Mouse (Mus musculus) heart, embryonic 16.5 days (tissue): Measurements from ENCODE around the gene Glipr1l3. TPM values are rescaled to one million over a fixed set of nuclear protein-coding genes. Genes with fewer than 3 reads are reported as not detected.
"Not testable (repeated sequence)": the region's sequence is repeated elsewhere in the genome, so short reads cannot be mapped to it uniquely, and the experiment has no call there.

ENCODE experiments used
- ATAC-seq: fragments of 200-750 bp; cut with Nextera tagmentation; replicated peaks from 2 replicates; pipeline ENCODE4 v1.8.0; 2017; ENCODE audit warnings: moderate number of reproducible peaks; ENCODE audit not compliant: insufficient read depth, low FRiP score; ENCODE audit errors: extremely low read depth
- H3K27ac ChIP-seq: fragments of 300-500 bp; sonication (generic); 2 replicates; pipeline ENCODE4 v1.5.1; 2014; ENCODE audit warnings: mild to moderate bottlenecking, low read length, control low read depth, moderate library complexity
- H3K27me3 ChIP-seq: fragments of 300-500 bp; sonication (generic); 2 replicates; pipeline ENCODE4 v1.6.1; 2014; ENCODE audit warnings: low read length, mixed read lengths; ENCODE audit not compliant: control insufficient read depth, insufficient read depth
- H3K36me3 ChIP-seq: fragments of 300-500 bp; sonication (generic); 2 replicates; pipeline ENCODE4 v1.6.1; 2014; ENCODE audit not compliant: control insufficient read depth, insufficient read depth
- H3K4me1 ChIP-seq: fragments of 300-500 bp; sonication (generic); 2 replicates; pipeline ENCODE4 v1.6.1; 2014; ENCODE audit warnings: low read length, mixed read lengths; ENCODE audit not compliant: control insufficient read depth, insufficient read depth
- H3K4me2 ChIP-seq: fragments of 300-500 bp; sonication (generic); 2 replicates; pipeline ENCODE4 v1.6.1; 2014; ENCODE audit warnings: low read depth, mild to moderate bottlenecking, control low read depth, low read length
- H3K4me3 ChIP-seq: fragments of 300-500 bp; sonication (generic); 2 replicates; pipeline ENCODE4 v1.5.1; 2014; ENCODE audit warnings: mild to moderate bottlenecking, control low read depth, low read length
- H3K9ac ChIP-seq: fragments of 300-500 bp; sonication (generic); 2 replicates; pipeline ENCODE4 v1.6.1; 2014; ENCODE audit warnings: low read length, control low read depth
- H3K9me3 ChIP-seq: fragments of 300-500 bp; sonication (generic); replicated peaks from 2 replicates; pipeline ENCODE4 v1.6.1; 2016; ENCODE audit warnings: low read length; ENCODE audit not compliant: control insufficient read depth
- WGBS: fragments of 180-500 bp; shearing (Covaris S2); extraction: QIAGEN DNeasy Blood & Tissue Kit; methylation state at CpG from one replicate; pipeline ENCODE4 v1.1.7; 2014; 5-methylcytosine and 5-hydroxymethylcytosine counted together
- polyA plus RNA-seq: library from polyadenylated mRNA; unstranded; fragments of >200 nt; fragmentation: Nextera tagmentation; extraction: Ambion mirVana; gene quantifications from 2 replicates; pipeline ENCODE4 v1.2.1, GENCODE M21; 2015

The Glipr1l3 gene
- polyA plus RNA-seq, 1 experiment from 2014 or later: not detected

DNA sequence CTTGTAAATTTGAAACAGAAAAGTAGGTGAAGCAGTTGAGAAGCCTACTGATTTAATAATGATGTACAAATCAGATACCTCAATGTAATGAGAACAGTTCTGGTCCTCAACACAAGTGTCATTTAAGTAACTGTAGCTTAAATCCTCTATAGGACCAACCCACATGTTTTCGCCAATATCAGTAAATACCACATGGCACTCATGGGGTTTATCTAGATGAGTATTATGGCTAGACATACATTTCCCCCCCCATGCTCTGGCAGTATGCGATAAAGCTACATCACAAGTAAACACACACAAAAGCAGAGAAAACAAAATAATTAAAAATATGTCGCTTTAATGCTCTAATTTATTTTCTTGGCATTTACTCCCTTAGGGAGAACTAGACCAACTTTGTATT, 27.9 kb downstream of the Glipr1l3 start:
- Histone ChIP-seq H3K9ac (no peak overlapping the region), H3K27me3 (no peaks in the 10 kb centered on the region), H3K36me3 (no peaks in the 10 kb centered on the region), H3K9me3 (no peaks in the 10 kb centered on the region), H3K4me2 (no peak overlapping the region), H3K27ac (no peak overlapping the region), H3K4me3 (no peak overlapping the region), H3K4me1 (no peaks in the 10 kb centered on the region)
- no peak for ATAC-seq
- WGBS: 81% methylated on average over 3 of the region's 3 CpGs

DNA sequence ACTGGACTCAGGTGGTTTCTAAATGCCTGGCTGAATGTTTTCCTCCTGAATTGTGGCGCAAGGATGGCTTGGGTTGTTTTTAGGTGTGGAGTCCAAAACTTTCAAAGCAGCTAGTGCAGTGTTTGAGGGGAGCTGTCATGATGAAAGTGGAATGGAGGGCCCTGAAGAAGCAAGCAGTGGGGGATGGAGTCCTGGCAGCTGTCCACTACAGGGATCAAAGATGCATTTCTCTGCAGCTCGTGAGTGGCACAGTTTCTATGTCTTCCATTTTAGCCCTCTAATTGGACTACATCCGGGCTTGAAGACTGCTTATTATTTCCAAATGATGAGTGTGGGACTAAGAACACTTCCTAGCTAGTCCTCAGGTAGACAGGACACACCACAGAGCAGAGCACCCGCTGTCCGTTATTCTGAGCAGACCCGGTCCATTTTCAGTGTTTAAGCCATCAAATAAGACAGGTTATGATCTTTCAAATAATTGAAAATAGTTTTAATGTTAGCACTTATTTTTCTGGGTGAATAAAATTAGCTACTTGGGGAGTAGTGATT, 32.4 kb downstream of the Glipr1l3 start:
- WGBS: 66% methylated on average over 6 of the region's 6 CpGs
- not testable (repeated sequence) for H3K27ac ChIP-seq, ATAC-seq, H3K4me2 ChIP-seq, H3K9ac ChIP-seq, H3K9me3 ChIP-seq, H3K36me3 ChIP-seq, H3K4me1 ChIP-seq, H3K4me3 ChIP-seq, H3K27me3 ChIP-seq

DNA sequence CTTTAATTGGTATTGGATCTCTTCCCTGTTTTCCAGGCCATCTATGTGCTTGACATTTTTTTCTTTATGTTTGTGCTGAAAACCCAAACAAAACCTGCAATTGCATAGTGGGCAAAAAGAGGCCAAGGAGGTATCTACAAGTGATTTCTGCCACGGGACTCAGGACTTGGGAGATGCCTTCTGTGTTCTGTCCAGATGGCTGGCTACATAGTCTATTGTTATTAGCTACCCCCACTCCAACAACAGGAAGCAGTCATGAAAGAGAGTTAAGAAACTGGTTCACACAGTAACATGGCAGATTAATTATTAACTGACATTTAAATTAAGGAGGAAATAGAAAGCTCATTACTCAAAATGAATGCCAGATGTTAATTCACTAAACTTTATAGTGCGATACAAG, 35.0 kb downstream of the Glipr1l3 start:
- not testable (repeated sequence) for H3K27me3 ChIP-seq, H3K36me3 ChIP-seq, ATAC-seq, H3K4me3 ChIP-seq, H3K4me2 ChIP-seq, H3K9ac ChIP-seq, H3K9me3 ChIP-seq, H3K27ac ChIP-seq, H3K4me1 ChIP-seq
- 70% methylated on average over 2 of the region's 2 CpGs for WGBS

DNA sequence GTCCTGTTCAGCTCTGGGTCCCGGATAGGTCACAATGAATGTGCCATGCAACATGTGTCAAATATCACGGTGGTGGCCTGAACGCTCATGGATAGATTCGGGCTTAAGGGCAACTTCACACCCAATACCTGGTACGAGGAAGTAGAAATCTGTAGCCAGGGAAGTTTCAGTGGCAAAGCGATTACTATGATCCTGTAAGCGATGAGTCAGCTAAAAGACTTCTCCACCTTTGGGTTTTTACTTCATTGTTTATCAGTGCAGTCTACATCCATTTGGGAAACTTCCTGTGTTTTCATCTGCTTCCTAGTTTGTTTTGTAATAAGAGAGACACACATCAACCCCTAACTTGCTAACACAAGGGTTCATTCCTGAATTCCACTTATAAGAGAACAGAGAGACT, 49.7 kb downstream of the Glipr1l3 start:
- 83% methylated on average over 7 of the region's 7 CpGs for WGBS
- ATAC-seq: no peak
- Histone ChIP-seq H3K9me3 (no peaks in the 10 kb centered on the region), H3K4me3 (no peak overlapping the region), H3K27ac (no peak overlapping the region), H3K9ac (no peak overlapping the region), H3K4me2 (no peak overlapping the region), H3K27me3 (no peaks in the 10 kb centered on the region), H3K36me3 (no peaks in the 10 kb centered on the region), H3K4me1 (no peaks in the 10 kb centered on the region)

DNA sequence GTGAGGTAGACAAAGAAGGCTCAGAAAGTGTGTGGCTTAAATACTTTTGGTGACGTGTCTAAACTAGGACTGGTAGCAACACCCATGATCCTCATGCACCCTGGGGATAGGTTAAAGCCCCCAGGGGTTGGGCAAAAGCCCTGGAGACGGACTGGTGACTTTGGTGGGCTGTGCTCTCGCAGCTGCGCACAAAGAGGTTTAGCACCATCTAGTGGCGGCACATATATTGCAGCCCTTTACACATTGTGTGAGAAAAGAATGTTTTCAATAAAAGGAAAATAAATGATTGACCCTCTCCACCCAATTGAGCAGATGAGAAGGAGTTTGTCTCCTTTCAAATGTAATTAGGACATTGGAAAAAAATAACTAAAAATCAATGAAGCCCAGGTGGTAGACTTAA, 54.3 kb downstream of the Glipr1l3 start:
- not testable (repeated sequence) for H3K27ac ChIP-seq, H3K27me3 ChIP-seq, H3K4me2 ChIP-seq, H3K9me3 ChIP-seq, H3K9ac ChIP-seq, H3K36me3 ChIP-seq, ATAC-seq, H3K4me3 ChIP-seq, H3K4me1 ChIP-seq
- WGBS: 1% methylated on average over 5 of the region's 5 CpGs

Other genes starting within 250 kb of the Glipr1l3 start
- gene Krr1, start 187.7 kb downstream of the Glipr1l3 start, polyA plus RNA-seq: 24.5 and 29.7 TPM in 2 replicates
- gene Glipr1, start 157.7 kb downstream of the Glipr1l3 start, polyA plus RNA-seq: 2.5 and 3.3 TPM in 2 replicates
- gene Glipr1l1, start 100.1 kb downstream of the Glipr1l3 start, polyA plus RNA-seq: not detected in 2 replicates
- not detected in 2 replicates for gene Glipr1l2, start 77.0 kb downstream of the Glipr1l3 start, polyA plus RNA-seq
- gene Caps2, start 3.3 kb upstream of the Glipr1l3 start, polyA plus RNA-seq: 0.18 and 0.21 TPM in 2 replicates
- 1.4 and 2.1 TPM in 2 replicates for gene Kcnc2, start 110.8 kb upstream of the Glipr1l3 start, polyA plus RNA-seq